Mouse (Mus musculus) c-Kit-positive CD71-positive TER-119-positive erythroid progenitor cells, embryonic 14.5 days (primary cell): ENCODE results near the gene Mapk13.
"Not testable (repeated sequence)": the region's sequence is repeated elsewhere in the genome, so short reads cannot be mapped to it uniquely, and the experiment has no call there.

Experiments used
- DNase-seq: peaks from one replicate; pipeline ENCODE4 v3.0.0-alpha.2; 2013; ENCODE audit warnings: low spot score

Mapk13 gene

DNA sequence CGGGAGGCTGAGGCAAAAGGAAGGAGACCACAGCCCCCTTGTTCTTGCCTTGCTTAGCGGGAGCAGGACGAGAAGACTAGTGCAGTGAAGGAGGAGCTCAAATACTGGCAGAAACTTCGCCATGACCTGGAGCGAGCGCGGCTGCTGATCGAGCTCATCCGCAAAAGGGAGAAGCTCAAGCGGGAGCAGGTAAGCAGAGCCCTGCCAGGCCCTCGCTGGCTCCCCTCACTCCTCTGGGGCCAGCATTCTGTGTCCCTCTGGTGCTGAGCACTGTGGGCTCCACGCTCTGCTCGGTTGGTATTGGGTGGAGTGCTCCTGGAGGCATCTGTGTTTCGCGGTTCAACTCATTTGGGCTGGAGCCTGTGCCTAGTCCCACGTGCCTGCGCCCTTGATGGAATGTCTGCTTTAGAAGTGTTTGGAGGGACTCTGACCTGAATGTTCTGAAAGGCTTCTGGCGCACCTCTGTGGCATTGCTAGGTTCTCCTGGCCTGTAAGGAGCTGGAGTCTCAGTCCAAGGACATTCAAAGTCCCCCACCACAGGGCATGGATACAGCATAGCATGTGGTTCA lies 45.5 kb downstream of the Mapk13 start:
- DNase-seq, result no peak

DNA sequence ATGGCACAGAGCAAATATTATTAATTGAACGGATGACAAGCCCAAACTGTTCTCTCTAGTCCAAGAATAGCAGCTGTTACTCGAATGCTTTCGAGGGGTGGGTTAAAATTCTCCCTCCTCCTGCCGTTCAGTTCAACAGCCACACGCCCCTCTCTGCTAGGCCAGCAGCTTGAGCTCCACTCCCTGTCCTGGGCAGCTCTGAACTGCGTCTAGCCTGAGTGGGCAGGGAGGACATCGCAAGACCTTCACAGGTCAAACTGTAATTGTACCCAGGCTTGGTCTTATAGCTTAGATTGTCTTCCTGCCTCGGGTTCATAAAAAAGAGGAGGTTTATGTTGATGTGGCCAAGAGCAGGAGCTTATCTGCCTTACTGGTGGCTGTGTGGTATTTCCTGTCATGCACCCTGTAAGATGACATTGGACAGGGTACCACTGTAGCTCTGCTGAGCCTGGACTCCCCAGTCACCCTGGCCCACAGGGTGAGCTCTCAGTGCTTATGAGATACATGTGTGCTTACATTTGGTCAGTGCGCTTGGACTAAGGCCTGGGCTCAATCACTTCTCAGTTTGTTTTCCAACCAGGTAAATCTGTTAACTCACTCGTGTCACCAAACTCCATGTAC lies 46.4 kb downstream of the Mapk13 start:
- no peak for DNase-seq

DNA sequence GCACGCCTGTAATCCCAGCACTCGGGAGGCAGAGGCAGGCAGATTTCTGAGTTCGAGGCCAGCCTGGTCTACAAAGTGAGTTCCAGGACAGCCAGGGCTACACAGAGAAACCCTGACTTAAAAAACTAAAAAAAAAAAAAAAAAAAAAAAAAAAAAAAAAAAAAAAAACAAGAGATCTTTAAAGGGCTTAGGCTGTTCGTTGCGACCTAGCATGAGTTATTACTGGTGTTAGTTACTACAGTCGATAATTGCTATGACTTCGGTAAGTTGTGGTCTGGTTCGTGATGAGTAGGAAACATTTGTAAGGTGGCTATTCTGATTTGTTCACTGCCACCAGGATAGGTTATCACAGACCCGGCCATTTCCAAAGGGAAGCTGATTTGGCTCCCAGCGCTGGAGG lies 47.2 kb downstream of the Mapk13 start:
- DNase-seq, result not testable (repeated sequence)

DNA sequence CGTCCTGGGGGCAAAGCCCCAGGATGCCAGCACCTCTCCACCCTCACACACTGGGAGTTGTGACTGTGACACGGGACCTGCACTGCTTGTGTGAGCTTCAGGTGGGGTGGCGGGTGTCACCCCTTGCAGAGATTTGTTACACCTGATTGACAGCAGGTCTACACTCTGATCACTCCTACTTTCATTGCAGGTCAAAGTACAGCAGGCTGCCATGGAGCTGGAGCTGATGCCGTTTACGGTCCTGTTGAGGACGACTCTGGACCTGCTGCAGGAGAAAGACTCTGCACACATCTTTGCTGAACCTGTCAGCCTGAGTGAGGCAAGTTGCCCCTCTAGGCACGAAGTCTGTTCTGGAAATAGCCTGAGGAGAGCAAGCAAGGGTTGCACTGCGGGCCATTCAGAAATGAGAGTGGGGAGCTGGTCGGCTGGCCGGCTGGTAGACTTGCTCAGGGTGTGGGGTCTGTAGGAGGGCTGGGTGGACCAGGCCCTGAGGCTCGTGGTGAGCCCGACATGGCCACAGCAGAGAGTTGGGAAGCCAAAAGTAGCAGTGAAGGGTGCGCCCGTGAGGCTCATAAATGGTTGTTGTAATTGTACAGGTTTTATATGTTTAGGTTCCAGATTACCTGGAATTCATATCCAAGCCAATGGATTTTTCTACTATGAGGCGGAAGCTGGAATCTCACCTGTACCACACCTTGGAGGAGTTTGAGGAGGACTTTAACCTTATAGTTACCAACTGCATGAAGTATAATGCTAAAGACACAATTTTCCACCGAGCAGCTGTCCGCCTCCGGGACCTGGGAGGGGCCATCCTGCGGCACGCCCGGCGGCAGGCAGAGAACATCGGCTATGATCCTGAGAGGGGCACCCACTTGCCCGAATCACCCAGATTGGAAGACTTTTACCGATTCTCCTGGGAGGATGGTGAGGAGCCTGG lies 48.0 kb downstream of the Mapk13 start:
- no peak for DNase-seq

DNA sequence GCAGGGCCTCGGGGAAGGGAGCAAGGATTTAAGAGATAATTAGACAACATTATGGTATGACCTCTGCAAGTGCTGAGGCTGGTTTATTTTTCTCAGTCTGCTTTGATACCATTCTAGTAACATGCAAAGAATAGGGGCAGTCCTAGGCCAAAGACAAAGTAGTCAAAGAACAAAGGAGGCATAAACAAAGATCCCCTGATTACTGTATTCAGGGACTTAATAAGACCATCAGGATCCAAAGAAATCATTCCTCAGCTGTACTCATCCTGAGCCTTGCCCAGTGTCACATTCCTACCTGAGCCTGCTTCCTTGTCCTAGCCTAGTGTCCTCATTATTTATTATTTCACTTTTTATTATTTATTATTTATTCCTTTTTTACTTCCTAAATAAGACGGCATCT lies 51.1 kb downstream of the Mapk13 start:
- DNase-seq, result no peak

DNA sequence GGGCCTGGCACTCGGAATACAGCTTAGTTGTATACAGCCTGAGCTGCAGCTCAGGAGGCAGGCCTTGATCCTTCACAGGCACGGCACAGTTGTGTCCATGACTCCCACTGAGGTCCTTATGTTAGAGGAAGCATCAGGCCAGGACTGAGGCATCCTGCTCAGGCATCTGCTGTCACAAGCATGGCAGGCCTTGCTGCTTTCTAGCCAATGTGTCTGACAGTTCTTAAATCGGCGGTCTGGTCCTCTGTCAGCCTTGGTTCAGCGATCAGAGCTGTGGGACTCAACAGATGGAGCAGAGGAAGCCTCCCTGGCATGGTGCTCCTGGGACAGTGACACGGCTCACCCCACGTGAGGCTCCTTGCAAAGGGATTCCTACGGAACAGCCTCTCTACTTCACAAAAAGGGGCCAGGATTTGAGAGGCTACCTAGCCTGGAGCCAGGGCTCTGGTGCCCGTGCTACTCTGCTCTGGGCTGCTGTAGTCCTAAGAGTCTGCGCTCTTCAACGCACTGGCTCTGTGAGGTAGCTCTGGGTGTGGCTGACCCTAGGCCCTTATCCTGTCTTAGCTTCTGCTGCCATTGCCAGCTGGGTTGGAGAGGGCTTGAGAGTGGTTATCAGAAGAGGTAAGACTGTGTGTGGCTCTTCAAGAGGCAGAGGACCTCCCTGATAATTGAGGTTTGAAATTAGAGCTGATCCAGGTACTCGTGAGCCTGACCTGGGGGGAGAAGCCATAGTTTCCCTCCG lies 54.1 kb downstream of the Mapk13 start:
- peak; percentile 92 for DNase-seq

DNA sequence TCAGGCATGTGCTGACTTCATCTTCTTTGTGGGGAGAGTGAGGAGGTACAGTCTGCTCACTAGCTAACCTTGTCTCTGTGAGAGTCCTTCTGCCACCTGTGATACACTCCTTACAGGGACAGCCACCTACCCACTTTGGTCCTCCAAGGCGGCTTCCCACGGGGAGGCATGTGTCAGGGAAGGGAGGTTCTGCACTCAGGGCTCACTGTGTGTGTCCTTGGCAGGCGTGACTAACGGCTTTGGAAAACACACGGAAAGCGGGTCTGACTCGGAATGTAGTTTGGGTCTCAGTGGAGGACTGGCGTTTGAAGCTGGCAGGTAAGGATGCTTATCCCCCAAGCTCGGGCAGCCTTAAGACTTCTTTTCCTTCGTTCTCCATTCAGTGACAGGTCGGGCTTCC lies 54.7 kb downstream of the Mapk13 start:
- no peak for DNase-seq

DNA sequence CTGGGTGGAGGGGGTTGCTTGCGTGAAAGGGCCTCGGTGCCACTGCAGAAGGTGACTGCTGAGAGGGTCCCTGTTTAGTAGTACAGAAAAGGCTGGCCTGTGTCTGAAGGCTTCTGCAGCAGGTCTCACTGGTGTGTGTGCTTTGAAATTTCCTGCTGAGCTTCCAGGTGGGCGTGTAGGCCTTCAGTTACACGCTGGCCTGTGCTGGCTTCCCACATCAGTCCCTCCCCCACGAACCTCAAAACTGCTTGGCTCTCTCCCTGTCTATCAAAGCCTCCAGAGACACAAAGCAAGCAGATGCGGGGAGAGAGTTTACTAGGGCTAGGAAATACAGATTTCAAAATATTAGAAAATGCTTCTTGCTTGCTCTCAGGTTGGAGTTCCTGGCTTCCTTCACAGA lies 55.8 kb downstream of the Mapk13 start:
- DNase-seq, result no peak

DNA sequence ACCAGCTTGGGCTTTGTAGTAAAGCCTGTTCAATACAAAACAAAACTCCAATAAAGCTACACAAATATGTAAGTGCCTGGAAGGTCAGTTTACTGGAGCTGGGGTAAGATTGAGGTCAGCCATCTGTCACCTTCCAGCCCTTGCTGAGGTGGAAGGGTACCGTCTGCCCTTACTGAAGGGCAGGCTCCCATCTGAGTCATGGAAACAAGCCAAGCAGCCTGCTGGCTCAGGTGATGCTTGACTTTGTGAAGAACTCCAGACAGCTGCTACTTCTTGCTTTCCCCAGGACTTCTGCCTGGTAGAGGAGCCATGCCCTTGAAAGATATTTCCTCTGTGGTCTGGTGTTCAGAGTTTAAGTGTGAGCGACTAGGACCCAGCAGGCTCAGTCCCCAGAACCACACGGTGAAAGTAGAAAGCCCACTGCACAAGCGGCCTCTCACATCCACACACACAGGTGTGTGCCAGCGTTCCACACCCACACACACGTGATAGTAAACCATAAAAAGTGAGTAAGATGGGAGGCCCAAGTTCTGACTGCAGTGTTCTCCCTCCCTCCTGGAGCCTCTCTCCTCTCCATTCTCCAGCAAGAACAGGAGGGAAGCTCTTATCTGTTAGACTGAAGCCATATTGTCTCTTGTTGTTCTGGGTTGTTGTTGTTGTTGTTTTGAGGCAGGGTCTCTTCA lies 56.4 kb downstream of the Mapk13 start:
- no peak for DNase-seq

DNA sequence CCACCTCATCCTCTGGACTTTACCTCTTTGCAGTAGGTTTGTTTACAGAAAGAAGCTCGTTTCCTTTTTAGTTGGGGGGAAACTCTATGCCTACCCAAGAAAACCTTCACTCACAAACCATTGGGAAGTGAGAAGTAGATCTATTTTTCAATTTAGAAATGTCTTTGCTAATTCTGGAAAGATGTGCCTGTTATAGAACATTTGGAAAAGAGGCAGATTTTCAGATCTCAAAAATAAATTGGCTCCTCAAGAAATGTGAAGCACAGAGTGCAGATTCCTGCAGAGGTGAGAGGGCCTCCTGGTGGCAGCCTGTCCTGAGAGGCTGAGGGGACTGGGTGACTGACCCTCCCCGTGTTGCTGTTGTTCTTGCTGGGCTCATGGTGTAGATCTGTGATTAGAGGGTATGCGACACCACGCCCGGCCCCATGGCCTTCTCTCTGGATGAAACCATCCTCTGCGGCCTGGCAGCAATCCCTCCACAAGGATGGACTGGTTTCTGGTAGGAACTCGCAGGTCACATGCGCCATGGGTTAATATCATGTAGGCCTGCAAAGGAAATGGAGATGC lies 58.7 kb downstream of the Mapk13 start:
- no peak for DNase-seq

DNA sequence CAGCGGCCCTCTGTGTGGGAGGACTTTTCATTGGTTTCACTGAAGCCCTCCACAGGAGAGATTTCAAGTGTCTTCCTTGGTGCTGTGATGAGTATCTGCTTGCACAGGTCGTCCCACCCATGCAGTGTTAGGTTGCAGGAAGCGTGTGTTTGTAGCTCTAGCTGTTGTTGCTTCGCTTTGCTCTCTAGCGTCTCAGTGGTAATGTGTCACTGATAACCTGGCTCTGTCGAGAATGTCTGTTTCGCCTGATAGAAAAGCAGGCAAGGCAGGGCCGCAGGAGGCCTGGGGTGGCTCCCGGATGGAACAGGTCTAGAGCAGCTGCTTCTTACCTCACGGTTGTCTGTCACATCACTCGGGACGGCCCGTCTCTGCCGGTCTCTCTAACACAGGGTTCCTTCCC lies 60.0 kb downstream of the Mapk13 start:
- DNase-seq, result peak; percentile 89
